Mouse (Mus musculus): ENCODE data around the gene Snx11. TPM values are rescaled to one million over a fixed set of nuclear protein-coding genes. Genes with fewer than 3 reads are reported as not detected.

The Snx11 gene
- total RNA-seq, 2 experiments from 2014 or later: 7.7 to 11.0 TPM

GRCm38 (mm10) chr11:96730327-96730726 is 47.0 kb downstream of the Snx11 start:
- intact Hi-C loops (cut with DNase I; ENCODE audit: low total_unique reads): no loop called here
- no peak for DNase-seq

GRCm38 (mm10) chr11:96729462-96729861 is 47.9 kb downstream of the Snx11 start:
- DNase-seq: no peak
- intact Hi-C loops (cut with DNase I; ENCODE audit: low total_unique reads): no loop called here

- intact Hi-C loops (cut with DNase I; ENCODE audit: low total_unique reads): no loop called here
These were observed 48.8 kb downstream of the Snx11 start for GRCm38 (mm10) chr11:96728577-96728976.

GRCm38 (mm10) chr11:96725833-96726232 is 51.5 kb downstream of the Snx11 start:
- no peak for DNase-seq

More at GRCm38 (mm10) chr11:96728577-96728976, 48.8 kb downstream of the Snx11 start:
- DNase-seq: no peak

GRCm38 (mm10) chr11:96718609-96719008 is 58.8 kb downstream of the Snx11 start:
- intact Hi-C loops (cut with DNase I; ENCODE audit: low total_unique reads): no loop called here
- DNase-seq: no peak

More at GRCm38 (mm10) chr11:96725833-96726232, 51.5 kb downstream of the Snx11 start:
- intact Hi-C loops (cut with DNase I; ENCODE audit: low total_unique reads): no loop called here

Other genes starting within 250 kb of the Snx11 start
- gene Cbx1, start 11.6 kb upstream of the Snx11 start, total RNA-seq (2021): 10 to 100 TPM; 36.4 to 37.5 TPM
- gene Nfe2l1, start 52.4 kb upstream of the Snx11 start, total RNA-seq (2021): 100 to 1,000 TPM; 241 to 268 TPM
- gene Copz2, start 72.3 kb upstream of the Snx11 start, total RNA-seq (2021): 10 to 100 TPM; 28.3 to 36.3 TPM
- 10 to 100 TPM; 26.5 to 30.0 TPM for gene Cdk5rap3, start 138.9 kb upstream of the Snx11 start, total RNA-seq (2021)
- gene Prr15l, start 150.5 kb upstream of the Snx11 start, total RNA-seq (2021): not detected
- 1 to 10 TPM; 8.5 to 9.5 TPM for gene Pnpo, start 166.4 kb upstream of the Snx11 start, total RNA-seq (2021)
- gene Sp2, start 205.4 kb upstream of the Snx11 start, total RNA-seq (2021): 10 to 100 TPM; 13.1 to 13.6 TPM
- under 1 TPM; 0.10 to 0.11 TPM for gene Sp6, start 235.8 kb upstream of the Snx11 start, total RNA-seq (2021)